Mouse (Mus musculus) kidney, postnatal 0 days (tissue): ENCODE measurements around the gene Ppm1b. TPM values are rescaled to one million over a fixed set of nuclear protein-coding genes. Genes with fewer than 3 reads are reported as not detected.

Experiments used
- ATAC-seq: fragments of 200-750 bp; cut with Nextera tagmentation; replicated peaks from 2 replicates; pipeline ENCODE4 v1.8.0; 2017; ENCODE audit warnings: low read depth, moderate number of reproducible peaks, moderate TSS enrichment, moderate library complexity; ENCODE audit not compliant: low FRiP score
- DNase-seq: peaks from one replicate; pipeline ENCODE4 v3.0.0-alpha.2; 2016; ENCODE audit warnings: low spot score
- H3K27ac ChIP-seq: fragments of 300-500 bp; sonication (generic); 2 replicates; pipeline ENCODE4 v1.5.1; 2014; ENCODE audit warnings: mild to moderate bottlenecking
- H3K27me3 ChIP-seq: fragments of 300-500 bp; sonication (generic); 2 replicates; pipeline ENCODE4 v1.6.1; 2014; ENCODE audit warnings: low read length, mixed read lengths; ENCODE audit not compliant: insufficient read depth
- H3K36me3 ChIP-seq: fragments of 300-500 bp; sonication (generic); 2 replicates; pipeline ENCODE4 v1.6.1; 2014; ENCODE audit warnings: low read length, mixed read lengths; ENCODE audit not compliant: insufficient read depth
- H3K4me1 ChIP-seq: fragments of 300-500 bp; sonication (generic); replicated peaks from 2 replicates; pipeline ENCODE4 v1.6.1; 2014; ENCODE audit warnings: antibody characterized with exemption, low read length, mixed read lengths; ENCODE audit not compliant: insufficient read depth
- H3K4me2 ChIP-seq: fragments of 300-500 bp; sonication (generic); 2 replicates; pipeline ENCODE4 v1.6.1; 2014; ENCODE audit warnings: mild to moderate bottlenecking, low read length, moderate library complexity, mixed read lengths
- H3K4me3 ChIP-seq: fragments of 300-500 bp; sonication (generic); replicated peaks from 2 replicates; pipeline ENCODE4 v1.5.1; 2014; ENCODE audit warnings: low read depth, low read length
- H3K9ac ChIP-seq: fragments of 300-500 bp; sonication (generic); 2 replicates; pipeline ENCODE4 v1.6.1; 2014; ENCODE audit warnings: low read depth, low read length
- H3K9me3 ChIP-seq: fragments of 300-500 bp; sonication (generic); replicated peaks from 2 replicates; pipeline ENCODE4 v1.6.1; 2016; ENCODE audit warnings: low read length, inconsistent platforms, mixed read lengths
- CTCF ChIP-seq: IDR thresholded peaks from 2 replicates; pipeline ENCODE4 v1.5.1; 2016; ENCODE audit warnings: antibody characterized with exemption, low read depth, mild to moderate bottlenecking, moderate library complexity
- WGBS: fragments of 180-500 bp; shearing (Covaris S2); extraction: QIAGEN DNeasy Blood & Tissue Kit; methylation state at CpG from one replicate; pipeline ENCODE4 v1.1.7; 2014; 5-methylcytosine and 5-hydroxymethylcytosine counted together
- polyA plus RNA-seq: library from polyadenylated mRNA; unstranded; fragments of >200 nt; fragmentation: Nextera tagmentation; extraction: Ambion mirVana; gene quantifications from 2 replicates; pipeline ENCODE4 v1.2.1, GENCODE M21; 2015

Gene Ppm1b
- polyA plus RNA-seq, 1 experiment from 2014 or later = 67.3 TPM

DNA sequence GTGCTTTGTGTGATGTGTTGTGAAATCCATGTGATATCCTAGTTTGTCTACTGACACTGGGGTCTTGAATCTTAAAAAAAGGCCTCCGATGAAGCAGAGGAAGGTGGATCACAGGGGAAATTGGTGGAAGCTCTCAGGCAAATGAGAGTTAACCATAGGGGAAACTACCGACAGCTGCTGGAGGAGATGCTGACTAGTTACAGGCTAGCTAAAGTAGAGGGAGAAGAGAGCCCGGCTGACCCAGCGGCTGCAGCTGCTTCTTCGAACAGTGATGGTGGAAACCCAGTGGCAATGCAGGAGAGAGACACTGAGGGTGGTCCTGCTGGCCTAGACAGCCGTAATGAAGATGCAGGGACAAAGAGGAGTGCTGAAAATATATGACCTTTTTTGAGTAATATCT is 56.9 kb downstream of the Ppm1b start:
- 0 out of 2 replicates have a peak, but pooled peaks cover 4% of the 10 kb centered on the region for H3K36me3 ChIP-seq
- no peaks in the 10 kb centered on the region for H3K27me3 ChIP-seq
- no peak for ATAC-seq
- H3K4me1 ChIP-seq = no peaks in the 10 kb centered on the region
- DNase-seq = no peak
- no peak overlapping the region for H3K4me2 ChIP-seq
- H3K9ac ChIP-seq = no peak overlapping the region
- WGBS = 86% methylated on average over 6 of the region's 6 CpGs
- no peak for TF ChIP-seq CTCF
- H3K9me3 ChIP-seq = no peaks in the 10 kb centered on the region
- no peak overlapping the region for H3K4me3 ChIP-seq
- H3K27ac ChIP-seq = no peak overlapping the region

- DNase-seq (no peak), ATAC-seq (no peak)
- Histone ChIP-seq H3K4me3 (no peak overlapping the region), H3K4me2 (no peak overlapping the region), H3K36me3 (0 out of 2 replicates have a peak, but pooled peaks cover 4% of the 10 kb centered on the region), H3K9ac (no peak overlapping the region), H3K9me3 (no peaks in the 10 kb centered on the region), H3K27ac (no peak overlapping the region), H3K4me1 (no peaks in the 10 kb centered on the region), H3K27me3 (no peaks in the 10 kb centered on the region)
- WGBS = 94% methylated on average over 3 of the region's 3 CpGs
- no peak for TF ChIP-seq CTCF
These were observed 58.1 kb downstream of the Ppm1b start for GRCm38 (mm10) chr17:85014632-85015031.

- ATAC-seq (no peak), DNase-seq (no peak)
- Histone ChIP-seq H3K9me3 (no peaks in the 10 kb centered on the region), H3K36me3 (no peaks in the 10 kb centered on the region), H3K27ac (no peak overlapping the region), H3K27me3 (no peaks in the 10 kb centered on the region), H3K9ac (no peak overlapping the region), H3K4me1 (no peaks in the 10 kb centered on the region), H3K4me3 (no peak overlapping the region), H3K4me2 (no peak overlapping the region)
- 82% methylated on average over 3 of the region's 3 CpGs for WGBS
- no peak for TF ChIP-seq CTCF
These were observed 61.8 kb downstream of the Ppm1b start for GRCm38 (mm10) chr17:85018344-85018743.

DNA sequence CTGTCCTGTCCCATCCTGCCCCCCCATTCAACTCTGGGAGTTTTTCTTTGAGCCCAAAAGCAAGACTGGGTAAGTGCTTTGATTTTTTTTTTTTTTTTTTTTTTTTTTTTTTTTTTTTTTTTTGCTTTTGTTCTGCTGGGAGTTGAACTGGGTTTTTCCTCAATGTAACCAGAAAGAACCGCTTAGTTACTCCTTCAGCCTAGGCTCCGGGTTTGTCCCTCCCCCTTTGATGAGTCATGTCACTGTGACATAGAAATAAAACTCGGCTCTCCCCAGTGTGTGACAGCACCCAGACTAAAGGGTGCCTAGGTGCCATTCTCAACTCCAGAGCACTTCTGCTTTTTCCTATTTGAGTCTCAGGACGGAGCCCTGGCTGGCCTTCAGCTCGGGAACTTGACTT is 62.3 kb downstream of the Ppm1b start:
- ATAC-seq (no peak), DNase-seq (no peak)
- no peaks in the 10 kb centered on the region for H3K27me3 ChIP-seq

DNA sequence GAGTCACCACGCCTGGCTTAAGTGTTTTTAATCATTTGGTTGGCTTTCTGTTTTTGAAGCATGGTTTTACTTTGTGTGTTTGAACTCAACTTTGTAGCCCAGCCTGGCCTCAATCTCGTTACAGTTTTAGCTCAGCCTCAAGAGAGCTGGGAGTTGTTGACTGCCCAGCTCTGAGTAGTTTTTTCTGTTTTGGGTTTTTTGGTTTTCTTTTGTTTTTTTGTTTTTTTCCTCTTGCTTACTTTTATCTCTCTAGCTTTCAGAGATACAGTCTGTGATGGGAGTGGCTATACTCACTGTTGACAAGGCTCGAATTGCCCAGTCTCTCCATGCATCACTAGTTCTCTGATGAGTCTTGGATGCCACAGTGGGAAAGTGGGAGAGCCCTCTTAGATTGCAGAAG is 63.8 kb downstream of the Ppm1b start:
- TF ChIP-seq CTCF = no peak
- Histone ChIP-seq H3K9me3 (no peaks in the 10 kb centered on the region), H3K27ac (no peak overlapping the region), H3K27me3 (no peaks in the 10 kb centered on the region), H3K9ac (no peak overlapping the region), H3K4me3 (no peak overlapping the region), H3K36me3 (no peaks in the 10 kb centered on the region), H3K4me1 (no peaks in the 10 kb centered on the region), H3K4me2 (no peak overlapping the region)
- 67% methylated on average over 3 of the region's 3 CpGs for WGBS
- ATAC-seq = no peak
- DNase-seq = peak; percentile 46

More for the DNA sequence above, 62.3 kb downstream of the Ppm1b start:
- Histone ChIP-seq H3K4me3 (no peak overlapping the region), H3K4me2 (no peak overlapping the region), H3K9ac (no peak overlapping the region), H3K27ac (no peak overlapping the region), H3K4me1 (no peaks in the 10 kb centered on the region), H3K36me3 (no peaks in the 10 kb centered on the region), H3K9me3 (no peaks in the 10 kb centered on the region)
- 70% methylated on average over 5 of the region's 5 CpGs for WGBS
- TF ChIP-seq CTCF = no peak

DNA sequence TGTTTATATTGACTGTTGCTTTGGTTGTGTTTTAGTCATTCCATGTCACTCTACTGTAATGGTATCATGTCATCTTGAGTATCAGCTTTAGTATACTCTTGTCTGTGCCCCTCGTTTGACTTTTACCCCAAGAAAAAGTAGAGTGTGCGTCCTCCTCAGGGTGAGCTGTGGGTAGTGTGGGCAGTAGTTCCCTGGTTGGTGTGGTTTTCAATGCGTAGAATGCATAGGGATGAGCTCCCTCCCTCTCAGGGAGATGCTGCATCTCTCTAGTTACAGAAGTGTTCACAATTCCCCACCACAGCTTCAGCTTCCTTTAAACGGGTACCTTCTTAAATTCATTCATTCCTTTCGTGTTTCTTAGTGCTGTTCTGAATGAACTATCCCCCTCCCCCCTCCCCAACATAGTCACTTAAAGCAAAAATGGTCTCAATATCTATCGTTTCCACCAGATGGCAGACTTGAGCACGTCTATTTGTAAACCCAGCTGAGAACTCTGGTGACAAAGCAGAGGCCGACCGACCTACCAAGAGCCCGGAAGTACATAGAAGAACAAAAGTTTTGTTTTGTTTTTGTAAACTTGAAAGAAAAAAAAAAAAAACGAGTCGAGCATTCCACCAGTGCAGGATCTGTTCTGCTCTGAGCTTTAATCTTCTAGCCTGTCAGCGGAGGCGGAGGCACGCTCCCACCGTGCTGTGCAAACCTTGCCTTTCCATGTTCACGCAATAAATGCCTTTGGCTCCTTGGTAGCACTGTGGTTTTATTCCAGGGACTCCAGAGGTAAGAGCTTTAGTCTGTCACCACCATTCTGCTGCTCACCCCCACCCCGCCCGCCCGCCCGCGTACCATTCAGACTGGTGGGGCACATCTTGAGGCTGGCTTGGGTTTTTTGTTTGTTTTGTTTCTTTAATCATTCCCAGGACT is 67.0 kb downstream of the Ppm1b start:
- Histone ChIP-seq H3K27ac (peak overlapping the region; percentile 43), H3K9me3 (no peaks in the 10 kb centered on the region), H3K4me3 (no peak overlapping the region), H3K27me3 (no peaks in the 10 kb centered on the region), H3K4me2 (peak overlapping the region; percentile 27; the same call in 1 of the 2 replicates), H3K4me1 (no peaks in the 10 kb centered on the region), H3K36me3 (no peaks in the 10 kb centered on the region), H3K9ac (no peak overlapping the region)
- DNase-seq (peak; percentile 90), ATAC-seq (no peak)
- 56% methylated on average over 22 of the region's 22 CpGs for WGBS
- peak; percentile 78 for TF ChIP-seq CTCF
